Mouse (Mus musculus): Measurements from ENCODE around the gene Ebna1bp2.
A peak's percentile ranks its signal among the peaks of the same experiment; 100 is the strongest.

Ebna1bp2 gene

GRCm38 (mm10) chr4:118620279-118620966, at the start of gene Ebna1bp2, which contains the start of gene Cfap57:
Gene Ebna1bp2, plus strand, starts transcription at chr4:118620799.
Gene Cfap57, minus strand, starts transcription at chr4:118620777.
- peak; percentile 92 to 98 for DNase-seq (ENCODE audit: inconsistent age in 2 of 2, low spot score in 1 of 2)

- no peak for DNase-seq (ENCODE audit: inconsistent age in 2 of 2, low spot score in 1 of 2)
Measured at GRCm38 (mm10) chr4:118571441-118571840, 49.2 kb upstream of the Ebna1bp2 start.

GRCm38 (mm10) chr4:118576097-118576496, 44.5 kb upstream of the Ebna1bp2 start:
- peak; percentile 54 to 88 for DNase-seq (ENCODE audit: inconsistent age in 2 of 2, low spot score in 1 of 2)

GRCm38 (mm10) chr4:118579313-118579712, 41.3 kb upstream of the Ebna1bp2 start:
- DNase-seq (ENCODE audit: inconsistent age in 2 of 2, low spot score in 1 of 2), result peak; percentile 17 to 36

- DNase-seq (ENCODE audit: inconsistent age in 2 of 2, low spot score in 1 of 2), result no peak
Measured at GRCm38 (mm10) chr4:118581508-118581907, 39.1 kb upstream of the Ebna1bp2 start.

GRCm38 (mm10) chr4:118582629-118583028, 38.0 kb upstream of the Ebna1bp2 start:
- no peak for DNase-seq (ENCODE audit: inconsistent age in 2 of 2, low spot score in 1 of 2)

- no peak for DNase-seq (ENCODE audit: inconsistent age in 2 of 2, low spot score in 1 of 2)
Measured at GRCm38 (mm10) chr4:118589053-118589732, 31.4 kb upstream of the Ebna1bp2 start.

- no peak for DNase-seq (ENCODE audit: inconsistent age in 2 of 2, low spot score in 1 of 2)
Measured at GRCm38 (mm10) chr4:118589733-118590130, 30.9 kb upstream of the Ebna1bp2 start.

GRCm38 (mm10) chr4:118604065-118604464, 16.5 kb upstream of the Ebna1bp2 start:
- no peak for DNase-seq (ENCODE audit: inconsistent age in 2 of 2, low spot score in 1 of 2)

GRCm38 (mm10) chr4:118609836-118610235, 10.8 kb upstream of the Ebna1bp2 start:
- DNase-seq (ENCODE audit: inconsistent age in 2 of 2, low spot score in 1 of 2), result no peak

- DNase-seq (ENCODE audit: inconsistent age in 2 of 2, low spot score in 1 of 2), result peak; percentile 30 to 73
Measured at GRCm38 (mm10) chr4:118612619-118613018, 8.0 kb upstream of the Ebna1bp2 start.

- DNase-seq (ENCODE audit: inconsistent age in 2 of 2, low spot score in 1 of 2), result no peak
Measured at GRCm38 (mm10) chr4:118615412-118615811, 5.2 kb upstream of the Ebna1bp2 start.

- DNase-seq (ENCODE audit: inconsistent age in 2 of 2, low spot score in 1 of 2), result no peak
Measured at GRCm38 (mm10) chr4:118620967-118621320, 345 bp downstream of the Ebna1bp2 start.

GRCm38 (mm10) chr4:118621781-118622180, 1.2 kb downstream of the Ebna1bp2 start:
- DNase-seq (ENCODE audit: inconsistent age in 2 of 2, low spot score in 1 of 2), result no peak

- no peak for DNase-seq (ENCODE audit: inconsistent age in 2 of 2, low spot score in 1 of 2)
Measured at GRCm38 (mm10) chr4:118630261-118630660, 9.7 kb downstream of the Ebna1bp2 start.

- no peak for DNase-seq (ENCODE audit: inconsistent age in 2 of 2, low spot score in 1 of 2)
Measured at GRCm38 (mm10) chr4:118642346-118643190, 22.0 kb downstream of the Ebna1bp2 start.

- peak; percentile 24 to 79 for DNase-seq (ENCODE audit: inconsistent age in 2 of 2, low spot score in 1 of 2)
Measured at GRCm38 (mm10) chr4:118645234-118645633, 24.6 kb downstream of the Ebna1bp2 start.

- DNase-seq (ENCODE audit: inconsistent age in 2 of 2, low spot score in 1 of 2), result no peak
Measured at GRCm38 (mm10) chr4:118658652-118659051, 38.1 kb downstream of the Ebna1bp2 start, which contains the start of gene Olfr62. Gene Olfr62, plus strand, starts transcription at chr4:118658952.

Data from adrenal gland, adult (tissue).